Mouse (Mus musculus): Measurements from ENCODE around the gene Tpd52l1. TPM values are rescaled to one million over a fixed set of nuclear protein-coding genes. Genes with fewer than 3 reads are reported as not detected.

The Tpd52l1 gene
- polyA plus RNA-seq, 1 experiment from 2014 or later: 26.7 TPM

DNA sequence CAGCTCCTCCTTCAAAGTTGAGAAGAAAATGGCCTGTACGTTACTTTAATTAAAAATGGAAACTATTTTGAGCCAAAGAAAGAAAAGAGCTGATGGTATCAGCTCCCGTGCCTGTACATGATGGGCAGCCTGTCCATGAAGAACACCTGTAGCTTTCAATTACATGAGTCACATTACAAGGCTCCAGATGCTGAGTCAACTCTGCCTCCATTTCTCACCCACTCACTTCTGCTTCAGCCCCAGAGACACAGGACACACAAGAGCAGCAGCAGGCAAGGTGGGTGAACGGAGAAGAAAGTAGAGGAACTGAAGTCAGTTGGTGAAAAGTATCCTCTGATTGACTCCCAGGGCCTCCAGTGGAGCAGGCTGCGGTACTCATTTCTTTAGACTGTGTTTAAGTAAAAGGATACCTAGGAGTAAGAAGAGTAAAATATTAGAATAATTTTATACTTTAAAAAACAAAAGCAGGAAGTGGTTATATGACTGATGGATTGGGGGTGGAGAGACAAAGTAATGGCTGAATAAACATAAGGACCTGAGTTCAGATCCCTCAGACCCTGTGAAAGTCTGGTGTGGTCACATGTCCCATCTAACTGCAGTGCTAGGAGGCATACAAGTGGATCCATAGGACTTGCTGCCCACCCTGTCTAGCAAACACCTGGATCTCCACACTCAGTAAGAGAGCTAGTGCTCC is 156.9 kb downstream of the Tpd52l1 start:
- no peaks in the 10 kb centered on the region for H3K4me1 ChIP-seq (replicated peaks)
- H3K9ac ChIP-seq: no peak overlapping the region
- ATAC-seq (ENCODE audit: low read depth): no peak
- H3K9me3 ChIP-seq: no peaks in the 10 kb centered on the region
- WGBS: 91% methylated on average over 4 of the region's 4 CpGs
- H3K27me3 ChIP-seq: no peaks in the 10 kb centered on the region
- no peaks in the 10 kb centered on the region for H3K36me3 ChIP-seq
- no peak overlapping the region for H3K4me3 ChIP-seq
- no peak overlapping the region for H3K4me2 ChIP-seq
- H3K27ac ChIP-seq (replicated peaks): no peak overlapping the region

DNA sequence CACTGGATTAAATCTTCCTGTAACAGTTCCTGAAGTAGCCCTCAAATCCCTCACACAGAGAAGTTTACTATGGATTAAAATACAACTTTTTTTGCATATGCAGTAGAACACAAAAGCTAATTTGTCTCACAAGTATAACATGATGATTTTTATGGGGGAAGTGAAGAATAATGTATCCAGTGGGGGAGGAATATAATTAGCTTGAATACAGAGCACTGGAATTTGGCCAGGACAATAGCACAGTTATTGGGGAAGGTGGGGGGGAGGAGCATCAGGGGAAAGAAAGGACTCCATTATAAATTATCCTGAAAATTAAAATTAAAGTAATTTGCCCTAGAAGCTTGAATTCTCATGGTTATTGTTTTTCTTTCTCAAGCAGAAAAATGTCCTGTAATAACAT is 158.0 kb downstream of the Tpd52l1 start:
- no peak; the same call in 1 of the 2 replicates for ATAC-seq (ENCODE audit: low read depth)
- Histone ChIP-seq H3K4me1 (replicated peaks) (no peaks in the 10 kb centered on the region), H3K27me3 (no peaks in the 10 kb centered on the region), H3K36me3 (no peaks in the 10 kb centered on the region), H3K27ac (replicated peaks) (no peak overlapping the region), H3K9me3 (no peaks in the 10 kb centered on the region), H3K4me3 (no peak overlapping the region), H3K9ac (no peak overlapping the region), H3K4me2 (no peak overlapping the region)

Other genes with a start within 250 kb of the Tpd52l1 start
- 54.3 and 54.5 TPM in 2 replicates for gene Hddc2, start 132.6 kb downstream of the Tpd52l1 start, polyA plus RNA-seq (2015; fragmentation: Nextera tagmentation; extraction: Ambion mirVana)
- 1.6 and 1.7 TPM in 2 replicates for gene Rnf217, start 163.2 kb upstream of the Tpd52l1 start, polyA plus RNA-seq (2015; fragmentation: Nextera tagmentation; extraction: Ambion mirVana)